Mouse (Mus musculus) megakaryocyte, embryonic 14.5 days (primary cell): Measurements from ENCODE around the gene Pepd.

Experiments
- FLI1 ChIP-seq: IDR thresholded peaks from 2 replicates; pipeline ENCODE4 v1.6.1; 2012; ENCODE audit warnings: low read length, inconsistent platforms, mixed read lengths
- GATA1 ChIP-seq: IDR thresholded peaks from 3 replicates; pipeline ENCODE4 v1.6.1; 2012; ENCODE audit warnings: mixed read lengths, low read length, inconsistent platforms, borderline replicate concordance

- TF ChIP-seq GATA1: no peak
- TF ChIP-seq FLI1: no peak
Measured at GRCm38 (mm10) chr7:34955295-34955694, 43.1 kb downstream of the Pepd start.
